Mouse (Mus musculus) layer of hippocampus, adult 8-10 months (tissue): ENCODE results near the gene Snx21. TPM values are rescaled to one million over a fixed set of nuclear protein-coding genes. Genes with fewer than 3 reads are reported as not detected.

Experiments used
- DNase-seq, 2 experiments: peaks; one replicate each; pipeline ENCODE4 v3.0.0; 2022; ENCODE audit warnings: low spot score in 2 of 2
- total RNA-seq, 4 experiments: library from RNA; stranded (reverse); gene quantifications; 2 replicates each; pipeline ENCODE4 v1.2.4; 2022

The Snx21 gene
- total RNA-seq: 10 to 100 TPM; 33.0 to 44.9 (median 39.9) TPM

GRCm38 (mm10) chr2:164785481-164786387 lies at the start of gene Snx21:
Snx21 (plus strand) TSS chr2:164785823.
- peak; percentile 76 to 82 for DNase-seq

GRCm38 (mm10) chr2:164737377-164738090 lies 48.1 kb upstream of the Snx21 start:
- DNase-seq: no peak

- DNase-seq: no peak
These were observed 45.7 kb upstream of the Snx21 start for GRCm38 (mm10) chr2:164739876-164740275.

- DNase-seq: no peak
These were observed 40.6 kb upstream of the Snx21 start for GRCm38 (mm10) chr2:164744987-164745386.

GRCm38 (mm10) chr2:164745843-164746479 lies 39.7 kb upstream of the Snx21 start, which contains the start of the genes Wfdc3 and Dnttip1:
Wfdc3 (minus strand) TSS chr2:164745931.
Dnttip1 (plus strand) TSS chr2:164745983.
- DNase-seq: peak; percentile 87 to 91

- no peak for DNase-seq
These were observed 38.9 kb upstream of the Snx21 start for GRCm38 (mm10) chr2:164746693-164747092.

- no peak for DNase-seq
These were observed 37.4 kb upstream of the Snx21 start for GRCm38 (mm10) chr2:164748191-164748590.

GRCm38 (mm10) chr2:164748991-164749390 lies 36.6 kb upstream of the Snx21 start:
- DNase-seq: no peak

GRCm38 (mm10) chr2:164752454-164752853 lies 33.2 kb upstream of the Snx21 start:
- DNase-seq: no peak

GRCm38 (mm10) chr2:164754105-164754504 lies 31.5 kb upstream of the Snx21 start:
- DNase-seq: no peak

- DNase-seq: no peak
These were observed 30.8 kb upstream of the Snx21 start for GRCm38 (mm10) chr2:164754800-164755199.

GRCm38 (mm10) chr2:164757841-164758240 lies 27.8 kb upstream of the Snx21 start:
- DNase-seq: no peak

- no peak for DNase-seq
These were observed 26.9 kb upstream of the Snx21 start for GRCm38 (mm10) chr2:164758692-164759091.

GRCm38 (mm10) chr2:164760059-164760833 lies 25.4 kb upstream of the Snx21 start:
- DNase-seq: no peak

- no peak for DNase-seq
These were observed 24.1 kb upstream of the Snx21 start for GRCm38 (mm10) chr2:164761502-164761901.

GRCm38 (mm10) chr2:164761971-164762370 lies 23.7 kb upstream of the Snx21 start:
- no peak for DNase-seq

- DNase-seq: no peak
These were observed 23.0 kb upstream of the Snx21 start for GRCm38 (mm10) chr2:164762593-164762992.

- DNase-seq: no peak
These were observed 19.8 kb upstream of the Snx21 start for GRCm38 (mm10) chr2:164765841-164766240.

- DNase-seq: no peak
These were observed 17.6 kb upstream of the Snx21 start for GRCm38 (mm10) chr2:164767812-164768540.
